ENCODE assay signal across 8 mouse cellular contexts in the genomic region with DNA sequence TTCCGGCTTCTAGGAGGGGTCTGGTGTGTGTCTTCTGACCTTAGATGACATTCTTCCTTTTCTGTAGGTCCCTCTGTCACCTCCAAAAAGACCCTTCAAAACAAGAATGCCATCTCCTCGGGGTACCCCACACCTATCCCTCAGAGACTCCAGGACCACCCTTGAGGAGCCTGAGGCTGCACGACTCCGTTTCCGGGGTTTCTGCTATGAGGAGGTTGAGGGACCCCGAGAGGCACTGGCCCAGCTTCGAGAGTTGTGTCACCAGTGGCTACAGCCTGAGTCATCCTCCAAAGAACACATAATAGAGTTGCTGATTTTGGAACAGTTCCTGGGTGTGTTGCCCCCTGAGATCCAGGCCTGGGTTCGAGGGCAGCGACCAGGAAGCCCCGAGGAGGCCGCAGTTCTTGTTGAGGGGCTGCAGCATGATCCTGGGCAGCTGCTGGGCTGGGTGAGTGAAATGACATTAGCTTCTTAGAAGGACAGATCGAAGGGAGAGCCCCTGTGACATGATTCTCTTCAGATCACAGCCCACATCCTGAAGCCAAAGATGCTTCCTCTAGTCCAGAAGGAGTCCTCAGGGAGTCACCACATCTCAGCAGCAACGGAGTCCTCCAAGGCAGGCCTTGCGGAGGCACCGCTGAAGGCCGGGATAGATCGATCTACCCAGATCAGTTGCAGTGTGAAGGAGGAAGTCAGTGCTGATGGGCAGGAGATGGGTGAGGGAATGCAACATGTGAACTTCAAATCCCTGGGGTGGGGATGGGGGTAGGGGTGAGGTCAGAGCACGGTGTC. TPM values are rescaled to one million over a fixed set of nuclear protein-coding genes. Genes with fewer than 3 reads are reported as not detected.
DNase-seq lines count a peak whose midpoint lies in the region; ATAC-seq lines count a peak whose summit lies in the region.

No protein-coding gene starts in this region.

- H3K9me3 ChIP-seq in kidney, embryonic 16.5 days (ENCODE audit: low read length): no peaks in the 10 kb centered on the region
- H3K9me3 ChIP-seq in embryonic facial prominence, embryonic 11.5 days (replicated peaks; ENCODE audit: control insufficient read depth, low read length): no peaks in the 10 kb centered on the region
- H3K9me3 ChIP-seq in hindbrain, embryonic 15.5 days: no peaks in the 10 kb centered on the region
- no peaks in the 10 kb centered on the region for H3K9me3 ChIP-seq in midbrain, embryonic 16.5 days (replicated peaks; ENCODE audit: control insufficient read depth, low read length, poor library complexity, severe bottlenecking)

- no peaks in the 10 kb centered on the region for H3K36me3 ChIP-seq in kidney, embryonic 16.5 days (ENCODE audit: insufficient read depth, low read length)
- H3K36me3 ChIP-seq in embryonic facial prominence, embryonic 11.5 days (replicated peaks; ENCODE audit: control insufficient read depth, insufficient read depth, low read depth, low read length): no peaks in the 10 kb centered on the region
- H3K36me3 ChIP-seq in hindbrain, embryonic 15.5 days: no peaks in the 10 kb centered on the region; the same call in 1 of the 2 replicates
- H3K36me3 ChIP-seq in midbrain, embryonic 16.5 days (ENCODE audit: control insufficient read depth, insufficient read depth, low read length): peaks cover 5% of the 10 kb centered on the region; the same call in 1 of the 2 replicates

- 75% methylated on average over 18 of the region's 18 CpGs for WGBS in kidney, embryonic 16.5 days
- WGBS in embryonic facial prominence, embryonic 11.5 days: 85% methylated on average over 18 of the region's 18 CpGs
- WGBS in hindbrain, embryonic 15.5 days: 90% methylated on average over 18 of the region's 18 CpGs
- 89% methylated on average over 18 of the region's 18 CpGs for WGBS in midbrain, embryonic 16.5 days

- no peaks in the 10 kb centered on the region for H3K27me3 ChIP-seq in kidney, embryonic 16.5 days (ENCODE audit: insufficient read depth, low read length)
- H3K27me3 ChIP-seq in embryonic facial prominence, embryonic 11.5 days (ENCODE audit: control insufficient read depth, insufficient read depth, low read length): no peaks in the 10 kb centered on the region
- no peaks in the 10 kb centered on the region for H3K27me3 ChIP-seq in hindbrain, embryonic 15.5 days
- no peaks in the 10 kb centered on the region for H3K27me3 ChIP-seq in midbrain, embryonic 16.5 days (ENCODE audit: control insufficient read depth, insufficient read depth, low read depth, low read length)

- peak overlapping the region; percentile 78 for H3K4me2 ChIP-seq in kidney, embryonic 16.5 days (replicated peaks; ENCODE audit: low read depth, low read length)
- peak overlapping the region; percentile 40 for H3K4me2 ChIP-seq in embryonic facial prominence, embryonic 11.5 days (ENCODE audit: low read depth, low read length)
- peak overlapping the region; percentile 89 for H3K4me2 ChIP-seq in hindbrain, embryonic 15.5 days
- H3K4me2 ChIP-seq in midbrain, embryonic 16.5 days (ENCODE audit: low read length): peak overlapping the region; percentile 74

- H3K4me3 ChIP-seq in kidney, embryonic 16.5 days (ENCODE audit: low read length): peak overlapping the region; percentile 74
- no peak overlapping the region for H3K4me3 ChIP-seq in embryonic facial prominence, embryonic 11.5 days (ENCODE audit: low read depth, low read length)
- H3K4me3 ChIP-seq in hindbrain, embryonic 15.5 days: peak overlapping the region; percentile 64
- H3K4me3 ChIP-seq in midbrain, embryonic 16.5 days (ENCODE audit: low read depth, low read length): no peak overlapping the region

- ATAC-seq in kidney, embryonic 16.5 days (ENCODE audit: low FRiP score, low TSS enrichment): no peak
- ATAC-seq in embryonic facial prominence, embryonic 11.5 days (replicated peaks; ENCODE audit: insufficient number of reproducible peaks, low FRiP score, low TSS enrichment, low read depth): no peak
- ATAC-seq in hindbrain, embryonic 15.5 days (ENCODE audit: low FRiP score, low read depth): no peak
- no peak for ATAC-seq in midbrain, embryonic 16.5 days

- H3K27ac ChIP-seq in kidney, embryonic 16.5 days (ENCODE audit: low read length): peak overlapping the region; percentile 90; the same call in 1 of the 2 replicates
- no peak overlapping the region for H3K27ac ChIP-seq in embryonic facial prominence, embryonic 11.5 days (replicated peaks; ENCODE audit: low read depth, low read length)
- H3K27ac ChIP-seq in hindbrain, embryonic 15.5 days (replicated peaks): peak overlapping the region; percentile 99
- H3K27ac ChIP-seq in midbrain, embryonic 16.5 days (ENCODE audit: low read length): peak overlapping the region; percentile 97

- intact Hi-C loops in left cerebral cortex, postnatal 4 days (cut with DNase I): no loop called here

- H3K9ac ChIP-seq in kidney, embryonic 16.5 days (replicated peaks; ENCODE audit: low read length): peak overlapping the region; percentile 78
- H3K9ac ChIP-seq in embryonic facial prominence, embryonic 11.5 days (replicated peaks; ENCODE audit: low read length): peak overlapping the region; percentile 41; the same call in 1 of the 2 replicates
- H3K9ac ChIP-seq in hindbrain, embryonic 15.5 days: 0 out of 2 replicates have a peak overlapping the region, but pooled peaks have one; percentile 71
- H3K9ac ChIP-seq in midbrain, embryonic 16.5 days (ENCODE audit: low read depth, low read length): peak overlapping the region; percentile 77; the same call in 1 of the 2 replicates

- no peak for DNase-seq in kidney, adult 9 months
- no peak for DNase-seq in embryonic facial prominence, embryonic 11.5 days (ENCODE audit: low spot score)
- DNase-seq in layer of hippocampus, adult 8-10 months (ENCODE audit: low spot score in 2 of 2): no peak
- DNase-seq in left cerebral cortex, postnatal 4 days: no peak
- no peak for DNase-seq in adrenal gland, adult 8-10 months

- peaks cover 15% of the 10 kb centered on the region for H3K4me1 ChIP-seq in kidney, embryonic 16.5 days (ENCODE audit: insufficient read depth, low read length)
- peaks cover 2% of the 10 kb centered on the region; the same call in 1 of the 2 replicates for H3K4me1 ChIP-seq in embryonic facial prominence, embryonic 11.5 days (ENCODE audit: control insufficient read depth, insufficient read depth, low read length)
- H3K4me1 ChIP-seq in hindbrain, embryonic 15.5 days (replicated peaks): peaks cover 17% of the 10 kb centered on the region
- peaks cover 12% of the 10 kb centered on the region for H3K4me1 ChIP-seq in midbrain, embryonic 16.5 days (ENCODE audit: control insufficient read depth, insufficient read depth, low read length)

RNA-seq across cellular contexts. Expression of a gene that starts 1.5 kb away (rescaled TPM):
- 12.4 and 14.4 TPM in 2 replicates for polyA plus RNA-seq in kidney, embryonic 16.5 days (2015; fragmentation: Nextera tagmentation; extraction: Ambion mirVana)
- polyA plus RNA-seq in embryonic facial prominence, embryonic 11.5 days (2014; fragmentation: Nextera tagmentation; extraction: Ambion mirVana): 5.9 and 6.6 TPM in 2 replicates
- 11.7 and 11.8 TPM in 2 replicates for polyA plus RNA-seq in hindbrain, embryonic 15.5 days (2015; fragmentation: Nextera tagmentation; extraction: Ambion mirVana)
- 13.1 and 13.8 TPM in 2 replicates for polyA plus RNA-seq in midbrain, embryonic 16.5 days (2015; fragmentation: Nextera tagmentation; extraction: Ambion mirVana)
- total RNA-seq in layer of hippocampus, adult 8-10 months (2022): 10 to 100 TPM in 1 of 4 experiments, 1 to 10 TPM in 3; 7.5 to 10.8 (median 8.8) TPM
- 1 to 10 TPM; 8.6 to 9.0 TPM for total RNA-seq in left cerebral cortex, postnatal 4 days (2021)
- total RNA-seq in adrenal gland, adult 8-10 months (2022): 10 to 100 TPM in 2 of 4 experiments, 1 to 10 TPM in 2; 6.9 to 12.6 (median 10.1) TPM

RNA-seq across cellular contexts. Expression of a gene that starts 13.5 kb away (rescaled TPM):
- 10.4 and 12.1 TPM in 2 replicates for polyA plus RNA-seq in kidney, embryonic 16.5 days (2015; fragmentation: Nextera tagmentation; extraction: Ambion mirVana)
- 7.9 and 8.9 TPM in 2 replicates for polyA plus RNA-seq in embryonic facial prominence, embryonic 11.5 days (2014; fragmentation: Nextera tagmentation; extraction: Ambion mirVana)
- polyA plus RNA-seq in hindbrain, embryonic 15.5 days (2015; fragmentation: Nextera tagmentation; extraction: Ambion mirVana): 13.4 and 13.6 TPM in 2 replicates
- 14.5 and 14.9 TPM in 2 replicates for polyA plus RNA-seq in midbrain, embryonic 16.5 days (2015; fragmentation: Nextera tagmentation; extraction: Ambion mirVana)
- 10 to 100 TPM in 3 of 4 experiments, 1 to 10 TPM in 1; 9.5 to 11.6 (median 11.3) TPM for total RNA-seq in layer of hippocampus, adult 8-10 months (2022)
- 10 to 100 TPM; 17.5 to 17.8 TPM for total RNA-seq in left cerebral cortex, postnatal 4 days (2021)
- 10 to 100 TPM; 11.9 to 15.8 (median 13.8) TPM for total RNA-seq in adrenal gland, adult 8-10 months (2022)

RNA-seq across cellular contexts. Expression of a gene that starts 18.9 kb away (rescaled TPM):
- polyA plus RNA-seq in kidney, embryonic 16.5 days (2015; fragmentation: Nextera tagmentation; extraction: Ambion mirVana): 0.11 and 0.40 TPM in 2 replicates
- polyA plus RNA-seq in embryonic facial prominence, embryonic 11.5 days (2014; fragmentation: Nextera tagmentation; extraction: Ambion mirVana): not detected in 2 replicates
- polyA plus RNA-seq in hindbrain, embryonic 15.5 days (2015; fragmentation: Nextera tagmentation; extraction: Ambion mirVana): 0.39 and 0.45 TPM in 2 replicates
- polyA plus RNA-seq in midbrain, embryonic 16.5 days (2015; fragmentation: Nextera tagmentation; extraction: Ambion mirVana): 0.24 and 0.43 TPM in 2 replicates
- total RNA-seq in layer of hippocampus, adult 8-10 months (2022): under 1 TPM in 3 of 4 experiments, not detected in 1; 0.27 to 0.47 (median 0.27) TPM
- total RNA-seq in left cerebral cortex, postnatal 4 days (2021): under 1 TPM; 0.32 to 0.36 TPM
- total RNA-seq in adrenal gland, adult 8-10 months (2022): under 1 TPM in 2 of 4 experiments, not detected in 2; 0.18 to 0.32 TPM

RNA-seq across cellular contexts. Expression of a gene that starts 19.8 kb away (rescaled TPM):
- polyA plus RNA-seq in kidney, embryonic 16.5 days (2015; fragmentation: Nextera tagmentation; extraction: Ambion mirVana): 245 TPM in 2 replicates
- 525 and 526 TPM in 2 replicates for polyA plus RNA-seq in embryonic facial prominence, embryonic 11.5 days (2014; fragmentation: Nextera tagmentation; extraction: Ambion mirVana)
- polyA plus RNA-seq in hindbrain, embryonic 15.5 days (2015; fragmentation: Nextera tagmentation; extraction: Ambion mirVana): 217 and 230 TPM in 2 replicates
- polyA plus RNA-seq in midbrain, embryonic 16.5 days (2015; fragmentation: Nextera tagmentation; extraction: Ambion mirVana): 184 and 195 TPM in 2 replicates
- total RNA-seq in layer of hippocampus, adult 8-10 months (2022): 100 to 1,000 TPM; 244 to 272 (median 252) TPM
- 100 to 1,000 TPM; 412 to 415 TPM for total RNA-seq in left cerebral cortex, postnatal 4 days (2021)
- 100 to 1,000 TPM; 223 to 300 (median 260) TPM for total RNA-seq in adrenal gland, adult 8-10 months (2022)

RNA-seq across cellular contexts. Expression of a gene that starts 30.7 kb away (rescaled TPM):
- 28.3 and 29.2 TPM in 2 replicates for polyA plus RNA-seq in kidney, embryonic 16.5 days (2015; fragmentation: Nextera tagmentation; extraction: Ambion mirVana)
- polyA plus RNA-seq in embryonic facial prominence, embryonic 11.5 days (2014; fragmentation: Nextera tagmentation; extraction: Ambion mirVana): 22.6 and 22.9 TPM in 2 replicates
- 40.7 and 42.5 TPM in 2 replicates for polyA plus RNA-seq in hindbrain, embryonic 15.5 days (2015; fragmentation: Nextera tagmentation; extraction: Ambion mirVana)
- polyA plus RNA-seq in midbrain, embryonic 16.5 days (2015; fragmentation: Nextera tagmentation; extraction: Ambion mirVana): 44.0 and 44.8 TPM in 2 replicates
- total RNA-seq in layer of hippocampus, adult 8-10 months (2022): 10 to 100 TPM; 27.0 to 29.6 (median 29.3) TPM
- total RNA-seq in left cerebral cortex, postnatal 4 days (2021): 10 to 100 TPM; 35.1 to 36.6 TPM
- 10 to 100 TPM; 15.2 to 19.9 (median 17.5) TPM for total RNA-seq in adrenal gland, adult 8-10 months (2022)

Comparison
In these comparisons a context has a peak if more than half of its experiments do, and no peak if none do; other contexts are left out.
1. H3K4me3 ChIP-seq: peak in kidney, embryonic 16.5 days (single experiment) and hindbrain, embryonic 15.5 days (single experiment); none in embryonic facial prominence, embryonic 11.5 days (single experiment) and midbrain, embryonic 16.5 days (single experiment).
2. Peak in every context shown above with its lines, with median percentiles within 50 percentile points of each other: H3K4me2 ChIP-seq and H3K9ac ChIP-seq.